Mouse (Mus musculus): ENCODE data around the gene Gm4302.
"Not testable (repeated sequence)": the region's sequence is repeated elsewhere in the genome, so short reads cannot be mapped to it uniquely, and the experiment has no call there.

The Gm4302 gene

DNA sequence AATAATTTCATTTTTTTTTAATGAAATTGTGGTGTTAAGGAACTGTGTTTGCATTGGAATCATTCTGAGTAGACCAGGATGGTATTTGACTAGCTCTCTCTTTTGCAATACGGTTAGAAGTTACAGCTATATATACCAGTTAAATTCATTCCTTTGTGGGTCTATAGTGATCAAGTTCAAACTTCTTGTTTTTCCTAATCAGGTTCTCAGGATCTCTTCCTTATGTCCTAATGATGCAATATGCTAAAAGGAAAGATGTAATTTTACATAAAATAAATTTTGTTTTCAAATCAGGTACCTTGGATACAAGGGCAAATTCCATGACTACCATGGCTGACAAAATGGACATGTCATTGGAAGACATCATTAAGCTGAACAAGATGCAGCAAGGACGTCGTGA, at the start of gene Gm4302:
Gm4302 (plus strand) TSS at position 301 of the 400 bp plus-strand sequence.
- not testable (repeated sequence) for DNase-seq

DNA sequence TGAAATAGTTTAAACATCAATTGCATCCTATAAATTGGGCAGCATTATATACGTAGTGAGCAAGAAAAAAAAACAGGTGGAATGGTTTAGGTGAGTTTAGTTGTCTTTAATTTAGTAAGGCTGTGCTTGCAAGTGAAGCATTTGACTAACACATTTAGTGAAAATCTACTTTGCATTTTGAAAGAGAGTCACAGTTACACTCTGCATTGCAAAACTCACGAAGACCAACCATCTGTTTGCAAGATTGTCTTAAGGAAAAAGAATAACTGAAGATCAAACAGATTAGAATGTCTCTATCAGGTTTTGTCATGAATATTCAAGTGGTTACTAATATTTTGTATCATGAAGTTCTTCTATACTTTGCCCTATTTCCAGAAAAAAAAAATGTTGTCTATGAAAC, 44.5 kb upstream of the Gm4302 start:
- no peak for DNase-seq

DNA sequence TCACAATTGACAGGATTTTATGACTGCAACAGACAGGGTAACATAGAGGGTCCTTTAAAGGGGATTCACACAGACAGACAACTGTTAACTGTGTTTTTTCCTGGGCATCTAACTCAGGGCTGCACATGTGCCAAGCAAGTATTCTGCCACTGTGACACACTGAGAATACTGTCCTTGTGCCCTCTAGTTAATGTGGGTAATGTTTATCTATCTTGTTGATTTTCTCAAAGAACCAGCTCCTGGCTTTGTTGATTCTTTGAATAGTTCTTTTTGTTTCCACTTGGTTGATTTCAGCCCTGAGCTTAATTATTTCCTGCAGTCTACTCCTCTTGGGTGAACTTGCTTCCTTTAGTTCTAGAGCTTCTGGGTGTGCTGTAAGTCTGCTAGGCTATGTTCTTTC, 40.5 kb upstream of the Gm4302 start:
- not testable (repeated sequence) for DNase-seq

DNA sequence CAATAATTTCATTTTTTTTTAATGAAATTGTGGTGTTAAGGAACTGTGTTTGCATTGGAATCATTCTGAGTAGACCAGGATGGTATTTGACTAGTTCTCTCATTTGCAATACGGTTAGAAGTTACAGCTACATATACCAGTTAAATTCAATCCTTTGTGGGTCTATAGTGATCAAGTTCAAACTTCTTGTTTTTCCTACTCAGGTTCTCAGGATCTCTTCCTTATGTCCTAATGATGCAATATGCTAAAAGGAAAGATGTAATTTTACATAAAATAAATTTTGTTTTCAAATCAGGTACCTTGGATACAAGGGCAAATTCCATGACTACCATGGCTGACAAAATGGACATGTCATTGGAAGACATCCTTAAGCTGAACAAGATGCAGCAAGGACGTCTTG, 5.3 kb upstream of the Gm4302 start, which contains the start of gene Gm4301:
Gm4301 (plus strand) TSS at position 301 of the 400 bp plus-strand sequence.
- DNase-seq: not testable (repeated sequence)

DNA sequence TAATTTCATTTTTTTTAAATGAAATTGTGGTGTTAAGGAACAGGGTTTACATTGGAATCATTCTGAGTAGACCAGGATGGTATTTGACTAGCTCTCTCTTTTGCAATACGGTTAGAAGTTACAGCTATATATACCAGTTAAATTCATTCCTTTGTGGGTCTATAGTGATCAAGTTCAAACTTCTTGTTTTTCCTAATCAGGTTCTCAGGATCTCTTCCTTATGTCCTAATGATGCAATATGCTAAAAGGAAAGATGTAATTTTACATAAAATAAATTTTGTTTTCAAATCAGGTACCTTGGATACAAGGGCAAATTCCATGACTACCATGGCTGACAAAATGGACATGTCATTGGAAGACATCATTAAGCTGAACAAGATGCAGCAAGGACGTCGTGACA, 5.0 kb downstream of the Gm4302 start, which contains the start of gene Gm4303:
Gm4303 (plus strand) TSS at position 301 of the 400 bp plus-strand sequence.
- not testable (repeated sequence) for DNase-seq

DNA sequence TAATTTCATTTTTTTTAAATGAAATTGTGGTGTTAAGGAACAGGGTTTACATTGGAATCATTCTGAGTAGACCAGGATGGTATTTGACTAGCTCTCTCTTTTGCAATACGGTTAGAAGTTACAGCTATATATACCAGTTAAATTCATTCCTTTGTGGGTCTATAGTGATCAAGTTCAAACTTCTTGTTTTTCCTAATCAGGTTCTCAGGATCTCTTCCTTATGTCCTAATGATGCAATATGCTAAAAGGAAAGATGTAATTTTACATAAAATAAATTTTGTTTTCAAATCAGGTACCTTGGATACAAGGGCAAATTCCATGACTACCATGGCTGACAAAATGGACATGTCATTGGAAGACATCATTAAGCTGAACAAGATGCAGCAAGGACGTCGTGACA, 10.2 kb downstream of the Gm4302 start, which contains the start of gene Gm4305:
Gm4305 (plus strand) TSS at position 301 of the 400 bp plus-strand sequence.
- not testable (repeated sequence) for DNase-seq

DNA sequence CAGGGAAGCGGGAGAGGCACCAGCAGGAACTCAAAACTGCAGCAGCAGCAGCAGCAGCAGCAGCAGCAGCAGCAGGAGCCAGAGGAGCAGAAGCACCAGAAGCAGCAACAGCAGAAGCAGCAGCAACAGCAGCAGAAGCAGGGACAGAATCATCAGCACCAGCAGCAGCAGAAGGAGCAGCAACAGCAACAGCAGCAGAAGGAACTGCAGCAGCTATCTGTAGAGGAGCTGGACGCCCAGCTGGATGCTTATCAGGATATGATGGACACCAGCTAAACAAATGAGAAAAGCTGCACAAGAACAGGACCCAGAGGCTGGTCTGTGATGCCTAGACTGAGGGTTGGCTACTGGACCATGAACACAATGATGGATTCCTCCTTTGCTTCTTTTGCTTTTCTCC, 16.2 kb downstream of the Gm4302 start:
- peak; percentile 3 to 11 for DNase-seq

DNA sequence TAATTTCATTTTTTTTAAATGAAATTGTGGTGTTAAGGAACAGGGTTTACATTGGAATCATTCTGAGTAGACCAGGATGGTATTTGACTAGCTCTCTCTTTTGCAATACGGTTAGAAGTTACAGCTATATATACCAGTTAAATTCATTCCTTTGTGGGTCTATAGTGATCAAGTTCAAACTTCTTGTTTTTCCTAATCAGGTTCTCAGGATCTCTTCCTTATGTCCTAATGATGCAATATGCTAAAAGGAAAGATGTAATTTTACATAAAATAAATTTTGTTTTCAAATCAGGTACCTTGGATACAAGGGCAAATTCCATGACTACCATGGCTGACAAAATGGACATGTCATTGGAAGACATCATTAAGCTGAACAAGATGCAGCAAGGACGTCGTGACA, 20.4 kb downstream of the Gm4302 start, which contains the start of gene Gm4307:
Gm4307 (plus strand) TSS at position 301 of the 400 bp plus-strand sequence.
- not testable (repeated sequence) for DNase-seq

DNA sequence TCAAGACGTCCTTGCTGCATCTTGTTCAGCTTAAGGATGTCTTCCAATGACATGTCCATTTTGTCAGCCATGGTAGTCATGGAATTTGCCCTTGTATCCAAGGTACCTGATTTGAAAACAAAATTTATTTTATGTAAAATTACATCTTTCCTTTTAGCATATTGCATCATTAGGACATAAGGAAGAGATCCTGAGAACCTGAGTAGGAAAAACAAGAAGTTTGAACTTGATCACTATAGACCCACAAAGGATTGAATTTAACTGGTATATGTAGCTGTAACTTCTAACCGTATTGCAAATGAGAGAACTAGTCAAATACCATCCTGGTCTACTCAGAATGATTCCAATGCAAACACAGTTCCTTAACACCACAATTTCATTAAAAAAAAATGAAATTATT, 41.8 kb downstream of the Gm4302 start, which contains the start of gene Gm4312:
Gm4312 (minus strand) TSS at position 101 of the 400 bp plus-strand sequence.
- DNase-seq: not testable (repeated sequence)
